Mouse (Mus musculus): ENCODE results near the gene Anxa6. TPM values are rescaled to one million over a fixed set of nuclear protein-coding genes. Genes with fewer than 3 reads are reported as not detected.

Anxa6 gene
- polyA plus RNA-seq, 1 experiment from 2014 or later = 266 TPM

- no peak for ATAC-seq (ENCODE audit: low FRiP score, low TSS enrichment)
- no peak overlapping the region for H3K4me2 ChIP-seq (replicated peaks; ENCODE audit: low read depth, low read length)
- no peaks in the 10 kb centered on the region for H3K9me3 ChIP-seq (ENCODE audit: low read length)
- peaks cover 61% of the 10 kb centered on the region for H3K36me3 ChIP-seq (ENCODE audit: insufficient read depth, low read length)
- H3K27me3 ChIP-seq (ENCODE audit: insufficient read depth, low read length) = no peaks in the 10 kb centered on the region
- H3K4me3 ChIP-seq (ENCODE audit: low read length) = no peak overlapping the region
- peaks cover 13% of the 10 kb centered on the region; the same call in 1 of the 2 replicates for H3K4me1 ChIP-seq (ENCODE audit: insufficient read depth, low read length)
- no peak overlapping the region for H3K27ac ChIP-seq (ENCODE audit: low read length)
- 65% methylated on average over 3 of the region's 3 CpGs for WGBS
- H3K9ac ChIP-seq (replicated peaks; ENCODE audit: low read length) = no peak overlapping the region
These were observed 21.8 kb downstream of the Anxa6 start for GRCm38 (mm10) chr11:55011440-55011839.

GRCm38 (mm10) chr11:55008230-55008629 lies 25.0 kb downstream of the Anxa6 start:
- no peak overlapping the region for H3K4me2 ChIP-seq (replicated peaks; ENCODE audit: low read depth, low read length)

GRCm38 (mm10) chr11:55005684-55006083 lies 27.6 kb downstream of the Anxa6 start:
- no peak for ATAC-seq (ENCODE audit: low FRiP score, low TSS enrichment)
- no peak overlapping the region for H3K9ac ChIP-seq (replicated peaks; ENCODE audit: low read length)
- peaks cover 7% of the 10 kb centered on the region; the same call in 1 of the 2 replicates for H3K9me3 ChIP-seq (ENCODE audit: low read length)
- no peak overlapping the region for H3K4me2 ChIP-seq (replicated peaks; ENCODE audit: low read depth, low read length)
- H3K36me3 ChIP-seq (ENCODE audit: insufficient read depth, low read length) = peaks cover 88% of the 10 kb centered on the region
- no peak overlapping the region for H3K4me3 ChIP-seq (ENCODE audit: low read length)
- 82% methylated on average over 5 of the region's 5 CpGs for WGBS
- no peaks in the 10 kb centered on the region for H3K4me1 ChIP-seq (ENCODE audit: insufficient read depth, low read length)
- H3K27me3 ChIP-seq (ENCODE audit: insufficient read depth, low read length) = no peaks in the 10 kb centered on the region
- no peak overlapping the region for H3K27ac ChIP-seq (ENCODE audit: low read length)

More at GRCm38 (mm10) chr11:55008230-55008629, 25.0 kb downstream of the Anxa6 start:
- H3K27me3 ChIP-seq (ENCODE audit: insufficient read depth, low read length) = no peaks in the 10 kb centered on the region
- H3K4me3 ChIP-seq (ENCODE audit: low read length) = no peak overlapping the region
- no peak for ATAC-seq (ENCODE audit: low FRiP score, low TSS enrichment)
- no peaks in the 10 kb centered on the region for H3K9me3 ChIP-seq (ENCODE audit: low read length)
- WGBS = 65% methylated on average over 6 of the region's 6 CpGs
- peaks cover 4% of the 10 kb centered on the region; the same call in 1 of the 2 replicates for H3K4me1 ChIP-seq (ENCODE audit: insufficient read depth, low read length)
- no peak overlapping the region for H3K27ac ChIP-seq (ENCODE audit: low read length)
- H3K36me3 ChIP-seq (ENCODE audit: insufficient read depth, low read length) = peaks cover 85% of the 10 kb centered on the region
- H3K9ac ChIP-seq (replicated peaks; ENCODE audit: low read length) = no peak overlapping the region

- Histone ChIP-seq H3K9me3 (ENCODE audit: low read length) (peaks cover 7% of the 10 kb centered on the region; the same call in 1 of the 2 replicates), H3K4me3 (ENCODE audit: low read length) (no peak overlapping the region), H3K4me2 (replicated peaks; ENCODE audit: low read depth, low read length) (no peak overlapping the region), H3K27ac (ENCODE audit: low read length) (no peak overlapping the region), H3K4me1 (ENCODE audit: insufficient read depth, low read length) (no peaks in the 10 kb centered on the region), H3K36me3 (ENCODE audit: insufficient read depth, low read length) (peaks cover 85% of the 10 kb centered on the region), H3K9ac (replicated peaks; ENCODE audit: low read length) (no peak overlapping the region), H3K27me3 (ENCODE audit: insufficient read depth, low read length) (no peaks in the 10 kb centered on the region)
- 76% methylated on average over 7 of the region's 7 CpGs for WGBS
- ATAC-seq (ENCODE audit: low FRiP score, low TSS enrichment) = no peak
These were observed 28.2 kb downstream of the Anxa6 start for GRCm38 (mm10) chr11:55004970-55005502.

- peaks cover 51% of the 10 kb centered on the region for H3K36me3 ChIP-seq (ENCODE audit: insufficient read depth, low read length)
- H3K4me2 ChIP-seq (replicated peaks; ENCODE audit: low read depth, low read length) = no peak overlapping the region
- no peak for ATAC-seq (ENCODE audit: low FRiP score, low TSS enrichment)
- H3K27me3 ChIP-seq (ENCODE audit: insufficient read depth, low read length) = no peaks in the 10 kb centered on the region
- 53% methylated on average over 2 of the region's 2 CpGs for WGBS
- no peak overlapping the region for H3K4me3 ChIP-seq (ENCODE audit: low read length)
- peaks cover 7% of the 10 kb centered on the region; the same call in 1 of the 2 replicates for H3K9me3 ChIP-seq (ENCODE audit: low read length)
- H3K9ac ChIP-seq (replicated peaks; ENCODE audit: low read length) = no peak overlapping the region
- no peak overlapping the region for H3K27ac ChIP-seq (ENCODE audit: low read length)
- H3K4me1 ChIP-seq (ENCODE audit: insufficient read depth, low read length) = no peaks in the 10 kb centered on the region
These were observed 34.5 kb downstream of the Anxa6 start for GRCm38 (mm10) chr11:54998708-54999107.

- WGBS = 2% methylated on average over 12 of the region's 12 CpGs
- no peak overlapping the region for H3K27ac ChIP-seq (ENCODE audit: low read length)
- ATAC-seq (ENCODE audit: low FRiP score, low TSS enrichment) = peak; percentile 85
These were observed 35.0 kb downstream of the Anxa6 start for GRCm38 (mm10) chr11:54998284-54998683.

GRCm38 (mm10) chr11:54996176-54996575 lies 37.1 kb downstream of the Anxa6 start:
- Histone ChIP-seq H3K36me3 (ENCODE audit: insufficient read depth, low read length) (peaks cover 38% of the 10 kb centered on the region), H3K27ac (ENCODE audit: low read length) (no peak overlapping the region), H3K27me3 (ENCODE audit: insufficient read depth, low read length) (no peaks in the 10 kb centered on the region), H3K9ac (replicated peaks; ENCODE audit: low read length) (no peak overlapping the region), H3K4me2 (replicated peaks; ENCODE audit: low read depth, low read length) (no peak overlapping the region), H3K4me1 (ENCODE audit: insufficient read depth, low read length) (no peaks in the 10 kb centered on the region), H3K9me3 (ENCODE audit: low read length) (peaks cover 5% of the 10 kb centered on the region; the same call in 1 of the 2 replicates), H3K4me3 (ENCODE audit: low read length) (no peak overlapping the region)
- no peak for ATAC-seq (ENCODE audit: low FRiP score, low TSS enrichment)
- WGBS = 79% methylated on average over 7 of the region's 7 CpGs

More at GRCm38 (mm10) chr11:54998284-54998683, 35.0 kb downstream of the Anxa6 start:
- H3K9ac ChIP-seq (replicated peaks; ENCODE audit: low read length) = no peak overlapping the region
- H3K4me1 ChIP-seq (ENCODE audit: insufficient read depth, low read length) = no peaks in the 10 kb centered on the region
- H3K27me3 ChIP-seq (ENCODE audit: insufficient read depth, low read length) = no peaks in the 10 kb centered on the region
- H3K36me3 ChIP-seq (ENCODE audit: insufficient read depth, low read length) = peaks cover 46% of the 10 kb centered on the region
- H3K4me2 ChIP-seq (replicated peaks; ENCODE audit: low read depth, low read length) = no peak overlapping the region
- no peak overlapping the region for H3K4me3 ChIP-seq (ENCODE audit: low read length)
- H3K9me3 ChIP-seq (ENCODE audit: low read length) = peaks cover 7% of the 10 kb centered on the region; the same call in 1 of the 2 replicates

GRCm38 (mm10) chr11:54989920-54990319 lies 43.3 kb downstream of the Anxa6 start:
- Histone ChIP-seq H3K4me3 (ENCODE audit: low read length) (no peak overlapping the region), H3K9ac (replicated peaks; ENCODE audit: low read length) (no peak overlapping the region), H3K4me2 (replicated peaks; ENCODE audit: low read depth, low read length) (no peak overlapping the region), H3K27me3 (ENCODE audit: insufficient read depth, low read length) (no peaks in the 10 kb centered on the region), H3K4me1 (ENCODE audit: insufficient read depth, low read length) (no peaks in the 10 kb centered on the region), H3K9me3 (ENCODE audit: low read length) (no peaks in the 10 kb centered on the region), H3K36me3 (ENCODE audit: insufficient read depth, low read length) (peaks cover 23% of the 10 kb centered on the region), H3K27ac (ENCODE audit: low read length) (no peak overlapping the region)
- ATAC-seq (ENCODE audit: low FRiP score, low TSS enrichment) = no peak

GRCm38 (mm10) chr11:54988754-54989349 lies 44.4 kb downstream of the Anxa6 start:
- WGBS = 65% methylated on average over 8 of the region's 8 CpGs
- no peak for ATAC-seq (ENCODE audit: low FRiP score, low TSS enrichment)
- peaks cover 17% of the 10 kb centered on the region for H3K36me3 ChIP-seq (ENCODE audit: insufficient read depth, low read length)

GRCm38 (mm10) chr11:54987974-54988373 lies 45.3 kb downstream of the Anxa6 start:
- Histone ChIP-seq H3K36me3 (ENCODE audit: insufficient read depth, low read length) (peaks cover 22% of the 10 kb centered on the region), H3K4me2 (replicated peaks; ENCODE audit: low read depth, low read length) (no peak overlapping the region), H3K4me3 (ENCODE audit: low read length) (no peak overlapping the region), H3K9ac (replicated peaks; ENCODE audit: low read length) (no peak overlapping the region), H3K27me3 (ENCODE audit: insufficient read depth, low read length) (no peaks in the 10 kb centered on the region), H3K4me1 (ENCODE audit: insufficient read depth, low read length) (no peaks in the 10 kb centered on the region), H3K9me3 (ENCODE audit: low read length) (no peaks in the 10 kb centered on the region), H3K27ac (ENCODE audit: low read length) (no peak overlapping the region)
- ATAC-seq (ENCODE audit: low FRiP score, low TSS enrichment) = no peak
- 95% methylated on average over 1 of the region's 1 CpGs for WGBS

More at GRCm38 (mm10) chr11:54988754-54989349, 44.4 kb downstream of the Anxa6 start:
- no peak overlapping the region for H3K27ac ChIP-seq (ENCODE audit: low read length)
- no peak overlapping the region for H3K4me3 ChIP-seq (ENCODE audit: low read length)
- no peak overlapping the region for H3K4me2 ChIP-seq (replicated peaks; ENCODE audit: low read depth, low read length)
- no peaks in the 10 kb centered on the region for H3K27me3 ChIP-seq (ENCODE audit: insufficient read depth, low read length)
- no peak overlapping the region for H3K9ac ChIP-seq (replicated peaks; ENCODE audit: low read length)
- H3K9me3 ChIP-seq (ENCODE audit: low read length) = no peaks in the 10 kb centered on the region
- H3K4me1 ChIP-seq (ENCODE audit: insufficient read depth, low read length) = no peaks in the 10 kb centered on the region

Measured in kidney, embryonic 16.5 days (tissue).